Mouse (Mus musculus) olfactory bulb, adult 2 months (tissue): ENCODE measurements around the gene Abcg8.

Experiments used
- CTCF ChIP-seq: fragments of 200-500 bp; IDR thresholded peaks from 2 replicates; pipeline ENCODE4 v1.5.1; 2012; ENCODE audit warnings: low read depth, mild to moderate bottlenecking, low read length, moderate library complexity; ENCODE audit not compliant: insufficient read depth
- POLR2A ChIP-seq: fragments of 200-500 bp; IDR thresholded peaks from 2 replicates; pipeline ENCODE4 v1.6.1; 2012; ENCODE audit warnings: mild to moderate bottlenecking, low read depth, low read length, moderate library complexity; ENCODE audit not compliant: insufficient read depth

GRCm38 (mm10) chr17:84707407-84707806, 31.3 kb downstream of the Abcg8 start:
- TF ChIP-seq CTCF = no peak
- TF ChIP-seq POLR2A = no peak
